Mouse (Mus musculus) testis, adult 2 months (tissue): ENCODE data around the gene Srsf1.

ENCODE experiments used
- CTCF ChIP-seq: fragments of 200-500 bp; IDR thresholded peaks from 2 replicates; pipeline ENCODE4 v1.5.1; 2012; ENCODE audit warnings: low read depth, mild to moderate bottlenecking, inconsistent platforms, low read length, moderate library complexity; ENCODE audit not compliant: control insufficient read depth, insufficient read depth, insufficient replicate concordance
- POLR2A ChIP-seq: fragments of 200-500 bp; IDR thresholded peaks from 2 replicates; pipeline ENCODE4 v1.6.1; 2012; ENCODE audit warnings: low read depth, mild to moderate bottlenecking, inconsistent platforms, low read length, moderate library complexity; ENCODE audit not compliant: control insufficient read depth

DNA sequence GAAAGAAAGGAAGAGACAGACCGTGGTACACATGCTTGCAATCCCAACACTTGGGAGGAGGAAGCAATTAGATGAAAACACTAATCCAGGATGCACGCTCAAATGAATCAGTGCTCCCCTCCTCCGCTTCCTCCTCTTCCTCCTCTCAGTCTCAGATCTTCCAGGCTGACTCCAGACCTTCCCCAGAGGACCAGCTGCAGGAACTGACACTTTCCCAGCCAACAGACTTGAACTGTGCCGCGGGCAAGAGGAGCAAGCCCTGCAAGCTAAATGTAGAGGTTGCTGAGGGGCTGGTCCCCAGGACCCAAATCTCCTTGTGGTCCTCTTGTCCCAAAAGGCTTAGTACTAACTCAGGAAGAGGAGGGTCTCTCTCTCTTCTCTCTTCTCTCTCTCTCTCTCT is 42.0 kb downstream of the Srsf1 start:
- TF ChIP-seq CTCF = no peak
- TF ChIP-seq POLR2A = no peak
